Mouse (Mus musculus): ENCODE data around the gene Kptn.

Gene Kptn

DNA sequence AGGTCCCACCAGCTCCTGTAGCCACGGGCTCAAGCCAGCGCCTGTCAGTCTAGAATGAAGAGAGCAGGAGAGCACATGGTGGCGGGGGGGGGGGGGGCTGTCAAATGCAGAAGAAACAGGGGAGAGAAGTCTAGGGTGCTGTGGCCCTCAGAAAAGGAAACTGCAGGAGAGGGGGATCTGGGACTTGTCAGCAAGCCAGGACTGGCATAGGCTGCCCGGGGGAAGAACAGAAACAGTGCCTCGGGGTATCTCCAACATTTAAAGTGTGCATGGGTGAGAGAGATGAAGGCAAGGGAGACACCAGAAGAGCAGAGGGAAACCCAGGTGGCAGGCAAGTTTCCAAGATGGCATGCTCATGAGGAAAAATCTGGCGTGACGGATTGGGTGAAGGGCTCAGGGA lies 42.3 kb downstream of the Kptn start:
- DNase-seq: no peak

- DNase-seq: no peak
Measured at GRCm38 (mm10) chr7:16172141-16172581, 52.5 kb downstream of the Kptn start.

GRCm38 (mm10) chr7:16172586-16173140 lies 53.0 kb downstream of the Kptn start:
- no peak for DNase-seq

DNA sequence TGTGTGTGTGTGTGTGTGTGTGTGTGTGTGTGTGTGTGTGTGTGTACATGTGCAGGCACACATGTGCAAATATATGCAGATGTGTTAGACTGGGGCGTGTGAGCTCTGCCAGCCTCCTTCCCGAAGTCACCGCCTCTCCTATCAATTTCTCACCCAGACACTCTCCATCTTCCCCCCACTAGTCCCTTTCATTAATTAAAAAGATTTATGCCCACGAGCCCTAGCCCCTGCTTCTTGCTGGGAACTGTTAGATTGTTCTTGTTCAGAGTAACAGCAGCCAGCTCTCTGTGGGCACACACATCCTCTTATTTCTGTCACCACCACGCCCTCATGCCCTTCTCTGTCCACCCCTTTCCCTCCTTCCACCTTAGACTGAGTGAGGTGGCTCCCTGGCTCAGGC lies 53.5 kb downstream of the Kptn start:
- DNase-seq: no peak

DNA sequence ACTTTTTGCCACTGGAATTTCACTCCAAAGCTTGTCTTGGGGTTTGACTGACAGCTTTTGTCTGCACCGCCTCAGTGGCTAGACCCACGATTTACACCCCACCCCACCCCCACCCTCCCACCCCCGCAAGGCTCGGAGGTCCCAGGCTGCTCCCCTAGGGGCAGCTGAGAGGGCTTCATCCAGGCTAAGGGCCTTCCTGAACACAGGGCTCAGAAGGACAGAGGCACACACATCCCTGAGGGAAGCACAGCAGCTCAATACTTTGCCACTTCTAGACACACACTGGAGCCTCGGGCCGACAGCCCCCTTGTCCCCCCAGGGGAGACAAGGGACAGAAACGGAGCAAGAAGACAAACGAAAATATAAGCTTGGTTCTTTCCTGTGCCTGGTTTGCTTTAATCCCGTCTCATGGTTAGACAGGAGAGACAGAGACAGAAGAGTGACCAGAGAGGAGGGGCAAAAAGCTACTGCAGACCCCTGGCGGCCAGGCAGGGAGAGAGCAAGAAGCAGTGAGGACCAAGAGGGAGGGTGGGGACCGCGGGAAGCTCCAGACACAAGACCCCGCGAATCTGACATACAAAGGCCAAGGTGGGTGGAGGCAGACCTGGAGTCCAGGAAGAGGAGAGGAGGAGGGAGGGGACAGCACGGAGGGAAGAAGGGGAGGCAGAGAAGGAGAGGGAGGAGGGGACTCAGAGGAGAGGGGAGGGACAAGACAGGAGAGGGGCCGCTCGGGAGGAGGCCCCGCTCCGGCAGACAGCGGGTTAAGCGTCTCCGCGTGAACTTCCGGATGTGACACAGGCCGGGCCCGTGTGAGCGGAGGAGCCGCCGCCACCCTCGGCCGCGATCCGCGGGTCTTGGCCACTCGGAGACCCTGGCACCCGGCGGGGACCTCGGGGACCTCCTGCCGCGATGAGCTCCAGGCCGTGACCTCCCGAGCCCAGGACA lies 55.2 kb downstream of the Kptn start, which contains the start of gene Meis3:
Meis3 (plus strand) TSS at position 494 of the 945 bp plus-strand sequence.
- DNase-seq: peak; percentile 6 to 56

GRCm38 (mm10) chr7:16175542-16175931 lies 55.8 kb downstream of the Kptn start:
- no peak for DNase-seq

All from kidney, postnatal 36 days (tissue).